Mouse (Mus musculus): ENCODE measurements around the gene Gm13101. TPM values are rescaled to one million over a fixed set of nuclear protein-coding genes. Genes with fewer than 3 reads are reported as not detected.

Gene Gm13101
- total RNA-seq (2023) = not detected

GRCm38 (mm10) chr4:143966850-143967249 is at the start of gene Gm13101:
Gene Gm13101, minus strand, starts transcription at chr4:143966950.

GRCm38 (mm10) chr4:143994269-143994668 is 27.5 kb upstream of the Gm13101 start, which contains the start of gene Pramef17:
Gene Pramef17, minus strand, starts transcription at chr4:143994369.

GRCm38 (mm10) chr4:143950916-143951315 is 15.8 kb downstream of the Gm13101 start, which contains the start of gene Pramef25:
Gene Pramef25, minus strand, starts transcription at chr4:143951016.

Other genes starting within 250 kb of the Gm13101 start
- not detected for gene Gm13078, start 247.5 kb downstream of the Gm13101 start, total RNA-seq (2023)
- gene Gm13023, start 177.6 kb downstream of the Gm13101 start, total RNA-seq (2023) = not detected
- not detected for gene Gm13084, start 150.9 kb downstream of the Gm13101 start, total RNA-seq (2023)
- not detected for gene Gm13103, start 120.5 kb downstream of the Gm13101 start, total RNA-seq (2023)
- not detected for gene Pramef6, start 66.6 kb downstream of the Gm13101 start, total RNA-seq (2023)
- gene Pramef25, start 15.9 kb downstream of the Gm13101 start, total RNA-seq (2023) = not detected
- not detected for gene Pramef17, start 27.4 kb upstream of the Gm13101 start, total RNA-seq (2023)
- not detected for gene Pramel4, start 92.2 kb upstream of the Gm13101 start, total RNA-seq (2023)
- gene Gm13102, start 139.5 kb upstream of the Gm13101 start, total RNA-seq (2023) = not detected
- not detected for gene Oog3, start 195.7 kb upstream of the Gm13101 start, total RNA-seq (2023)
- not detected for gene Oog2, start 223.8 kb upstream of the Gm13101 start, total RNA-seq (2023)
- gene C87977, start 246.4 kb upstream of the Gm13101 start, total RNA-seq (2023) = not detected

Data from CD8-positive naive resting alpha-beta T cell, adult 57 days (primary cell).